Mouse (Mus musculus) MEL-GATA-1-ER (cell line): ENCODE data around the gene Zfp296.
"Not testable (repeated sequence)": the region's sequence is repeated elsewhere in the genome, so short reads cannot be mapped to it uniquely, and the experiment has no call there.

Source experiments
- DNase-seq: peaks from one replicate; pipeline ENCODE4 v3.0.0-alpha.2; 2012; ENCODE audit warnings: low read depth; ENCODE audit errors: extremely low read depth

The Zfp296 gene

GRCm38 (mm10) chr7:19603849-19604605 lies 26.9 kb downstream of the Zfp296 start, which contains the start of gene Clasrp:
Gene Clasrp, minus strand, starts transcription at chr7:19604486.
- peak; percentile 83 for DNase-seq

- not testable (repeated sequence) for DNase-seq
Measured at GRCm38 (mm10) chr7:19604606-19605214, 27.6 kb downstream of the Zfp296 start.

GRCm38 (mm10) chr7:19607291-19607690 lies 30.2 kb downstream of the Zfp296 start:
- DNase-seq: no peak

GRCm38 (mm10) chr7:19609641-19610332 lies 32.7 kb downstream of the Zfp296 start:
- DNase-seq: no peak

GRCm38 (mm10) chr7:19610969-19611368 lies 33.9 kb downstream of the Zfp296 start:
- no peak for DNase-seq

- DNase-seq: no peak
Measured at GRCm38 (mm10) chr7:19615036-19615577, 38.0 kb downstream of the Zfp296 start.

- peak; percentile 58 for DNase-seq
Measured at GRCm38 (mm10) chr7:19619004-19619801, 42.1 kb downstream of the Zfp296 start.

- DNase-seq: no peak
Measured at GRCm38 (mm10) chr7:19620811-19621210, 43.7 kb downstream of the Zfp296 start.

GRCm38 (mm10) chr7:19622241-19622640 lies 45.2 kb downstream of the Zfp296 start:
- no peak for DNase-seq

GRCm38 (mm10) chr7:19623433-19623832 lies 46.3 kb downstream of the Zfp296 start:
- DNase-seq: no peak

- no peak for DNase-seq
Measured at GRCm38 (mm10) chr7:19627721-19628120, 50.6 kb downstream of the Zfp296 start.

- no peak for DNase-seq
Measured at GRCm38 (mm10) chr7:19628192-19628535, 51.1 kb downstream of the Zfp296 start.

- peak; percentile 98 for DNase-seq
Measured at GRCm38 (mm10) chr7:19628536-19629360, 51.7 kb downstream of the Zfp296 start.

- peak; percentile 29 for DNase-seq
Measured at GRCm38 (mm10) chr7:19629361-19629734, 52.3 kb downstream of the Zfp296 start, which contains the start of gene Relb. Gene Relb, minus strand, starts transcription at chr7:19629438.
